Mouse (Mus musculus): ENCODE data around the gene Plod1. TPM values are rescaled to one million over a fixed set of nuclear protein-coding genes. Genes with fewer than 3 reads are reported as not detected.

The Plod1 gene
- total RNA-seq (2012; rRNA removed), result 7.2 and 8.2 TPM in 2 replicates
- 10 to 100 TPM in 1 of 2 experiments, not detected in 1; 20.8 TPM for polyA plus RNA-seq (2012; ENCODE audit: insufficient read depth in 1 of 2, insufficient read length in 2 of 2, low read depth in 1 of 2, low replicate concordance in 2 of 2, missing spikeins in 1 of 2)

- Histone ChIP-seq H3K36me3 (ENCODE audit: control insufficient read depth in 1 of 2, insufficient read depth in 2 of 2, low read length in 2 of 2) (peaks cover 0 to 7% of the 10 kb centered on the region in 2 experiments; a peak in 2 of 4 replicates), H3K9ac (ENCODE audit: control insufficient read depth, low read depth, low read length, poor library complexity, severe bottlenecking) (peak within 1 kb of the TSS; percentile 79), H3K4me3 (ENCODE audit: control insufficient read depth in 1 of 2, insufficient read depth in 1 of 2, low read depth in 2 of 2, low read length in 2 of 2) (peak within 1 kb of the TSS; percentile 73 to 82), H3K27ac (ENCODE audit: control insufficient read depth, low read depth, low read length) (no peak within 1 kb of the TSS), H3K9me3 (replicated peaks; ENCODE audit: insufficient read depth, low read length) (no peaks in the 10 kb centered on the region), H3K27me3 (ENCODE audit: control insufficient read depth in 1 of 2, insufficient read depth in 2 of 2, low read length in 2 of 2) (no peaks in the 10 kb centered on the region), H3K4me1 (ENCODE audit: control insufficient read depth in 1 of 2, insufficient read depth in 2 of 2, low read length in 2 of 2) (peaks cover 7 to 22% of the 10 kb centered on the region in 2 experiments), H3K79me2 (ENCODE audit: control insufficient read depth, insufficient read depth, low read length, poor library complexity) (peaks cover 8% of the 10 kb centered on the region)
- peak; percentile 78 for DNase-seq (ENCODE audit: low read depth, low spot score)
- TF ChIP-seq TAL1 (IDR thresholded peaks at IDR 0.05; ENCODE audit: low read length) (no peak), UBTF (IDR thresholded peaks at IDR 0.05; ENCODE audit: borderline replicate concordance, insufficient read depth, low read depth, low read length) (no peak), GABPA (IDR thresholded peaks at IDR 0.05; ENCODE audit: low read depth, low read length) (no peak), HCFC1 (IDR thresholded peaks at IDR 0.05; ENCODE audit: low read depth, low read length) (peak; percentile 50), BHLHE40 (IDR thresholded peaks at IDR 0.05; ENCODE audit: borderline replicate concordance, low read depth, low read length) (no peak), POLR2A (IDR thresholded peaks at IDR 0.05; ENCODE audit: control insufficient read depth in 1 of 2, insufficient read depth in 1 of 2, low read depth in 1 of 2, low read length in 2 of 2, poor library complexity in 1 of 2) (peak; percentile 83 to 90), MAFK (IDR thresholded peaks at IDR 0.05; ENCODE audit: borderline replicate concordance, low read depth, low read length) (no peak), MAZ (IDR thresholded peaks at IDR 0.05; ENCODE audit: low read depth, low read length) (peak; percentile 45; the same call in 1 of the 2 replicates), USF2 (IDR thresholded peaks at IDR 0.05; ENCODE audit: borderline replicate concordance in 1 of 2, insufficient read depth in 1 of 2, low read depth in 1 of 2, low read length in 2 of 2) (no peak), E2F4 (IDR thresholded peaks at IDR 0.05; ENCODE audit: borderline replicate concordance, low read depth, low read length) (no peak), EP300 (IDR thresholded peaks at IDR 0.05; ENCODE audit: low read depth in 1 of 2, low read length in 2 of 2) (no peak), NELFE (IDR thresholded peaks at IDR 0.05; ENCODE audit: low read depth, low read length) (peak; percentile 72), NRF1 (IDR thresholded peaks at IDR 0.05; ENCODE audit: insufficient read depth, low read depth, low read length, poor library complexity, severe bottlenecking) (peak; percentile 51; the same call in 1 of the 2 replicates), RAD21 (IDR thresholded peaks at IDR 0.05; ENCODE audit: low read depth, low read length) (no peak), ELF1 (IDR thresholded peaks at IDR 0.05; ENCODE audit: low read depth, low read length) (0 out of 2 replicates have a peak, but pooled peaks have one; percentile 40), POLR2AphosphoS2 (IDR thresholded peaks at IDR 0.05; ENCODE audit: low read length) (peak; percentile 82; the same call in 1 of the 2 replicates), MYB (IDR thresholded peaks at IDR 0.05; ENCODE audit: low read depth, low read length) (no peak), CHD1 (IDR thresholded peaks at IDR 0.05; ENCODE audit: low read depth, low read length) (no peak), MAX (IDR thresholded peaks at IDR 0.05; ENCODE audit: low read length) (no peak), SMC3 (IDR thresholded peaks at IDR 0.05; ENCODE audit: low read depth, low read length) (no peak), TCF12 (IDR thresholded peaks at IDR 0.05; ENCODE audit: low read depth, low read length) (peak; percentile 76), ZNF384 (IDR thresholded peaks at IDR 0.05; ENCODE audit: low read depth, low read length) (no peak), GATA1 (IDR thresholded peaks at IDR 0.05; ENCODE audit: low read depth, low read length) (no peak), ETS1 (IDR thresholded peaks at IDR 0.05; ENCODE audit: low read depth, low read length) (no peak), ZMIZ1 (IDR thresholded peaks at IDR 0.05; ENCODE audit: low read depth, low read length) (peak; percentile 61; the same call in 1 of the 2 replicates), MXI1 (IDR thresholded peaks at IDR 0.05; ENCODE audit: low read depth, low read length) (no peak; the same call in none of the 2 replicates), CHD2 (IDR thresholded peaks at IDR 0.05; ENCODE audit: low read length) (no peak), MEF2A (IDR thresholded peaks at IDR 0.05; ENCODE audit: extremely low read depth, insufficient replicate concordance, low read depth, low read length, poor library complexity, severe bottlenecking) (no peak), POLR2AphosphoS5 (IDR thresholded peaks at IDR 0.05; ENCODE audit: borderline replicate concordance, low read depth, low read length) (no peak), RCOR1 (IDR thresholded peaks at IDR 0.05; ENCODE audit: low read depth, low read length) (no peak), MYC (IDR thresholded peaks at IDR 0.05; ENCODE audit: low read depth, low read length) (no peak), KAT2A (conservative IDR thresholded peaks at IDR 0.05; ENCODE audit: low read depth, low read length) (no peak), TBP (IDR thresholded peaks at IDR 0.05; ENCODE audit: low read depth, low read length) (peak; percentile 83), CTCF (IDR thresholded peaks at IDR 0.05 in 2 of 3, conservative IDR thresholded peaks at IDR 0.05 in 1 of 3; ENCODE audit: control insufficient read depth in 1 of 3, insufficient read depth in 1 of 3, low read depth in 2 of 3, low read length in 3 of 3, poor library complexity in 1 of 3, severe bottlenecking in 1 of 3) (0 out of 6 replicates have a peak, but pooled peaks of 1 of the 3 experiments have one; percentile 3), JUND (IDR thresholded peaks at IDR 0.05; ENCODE audit: low read depth, low read length) (no peak), USF1 (IDR thresholded peaks at IDR 0.05; ENCODE audit: low read depth, low read length) (no peak)
Measured at GRCm38 (mm10) chr4:147936331-147936954, at the start of gene Plod1. Gene Plod1, minus strand, starts transcription at chr4:147936767.

Data from MEL (cell line).